Mouse (Mus musculus) heart, embryonic 10.5 days (tissue): ENCODE measurements at regions not wholly inside any gene's neighbourhood (a gene's known extent, or its start where the extent isn't known, plus 50 kb on each side); places are given as distances from the start of the nearest gene placed in this dataset.

Experiments
- DNase-seq: peaks from one replicate; pipeline ENCODE4 v3.0.0-alpha.2; 2017; ENCODE audit warnings: low spot score
- H3K27ac ChIP-seq: fragments of 300-500 bp; sonication (generic); 2 replicates; pipeline ENCODE4 v1.5.1; 2016; ENCODE audit warnings: mild to moderate bottlenecking
- H3K27me3 ChIP-seq: fragments of 300-500 bp; sonication (generic); 2 replicates; pipeline ENCODE4 v1.6.1; 2016; ENCODE audit warnings: mild to moderate bottlenecking; ENCODE audit not compliant: poor library complexity, insufficient read depth, severe bottlenecking
- H3K36me3 ChIP-seq: fragments of 300-500 bp; sonication (generic); 2 replicates; pipeline ENCODE4 v1.6.1; 2016; ENCODE audit warnings: mild to moderate bottlenecking, moderate library complexity
- H3K4me1 ChIP-seq: fragments of 300-500 bp; sonication (generic); 2 replicates; pipeline ENCODE4 v1.6.1; 2016; ENCODE audit warnings: mild to moderate bottlenecking
- H3K4me3 ChIP-seq: fragments of 300-500 bp; sonication (generic); 2 replicates; pipeline ENCODE4 v1.5.1; 2016; ENCODE audit warnings: mild to moderate bottlenecking, moderate library complexity
- H3K9me3 ChIP-seq: fragments of 300-500 bp; sonication (generic); 2 replicates; pipeline ENCODE4 v1.6.1; 2016; ENCODE audit warnings: mild to moderate bottlenecking, moderate library complexity
- WGBS: fragments of 180-500 bp; shearing (Covaris S2); methylation state at CpG from one replicate; pipeline ENCODE4 v1.1.7; 2016; 5-methylcytosine and 5-hydroxymethylcytosine counted together

GRCm38 (mm10) chr15:96201701-96202460 is 85.4 kb upstream of the Arid2 start:
- WGBS, result 88% methylated on average over 10 of the region's 10 CpGs
- DNase-seq, result no peak
- Histone ChIP-seq H3K36me3 (no peaks in the 10 kb centered on the region), H3K27me3 (no peaks in the 10 kb centered on the region), H3K4me3 (no peak overlapping the region), H3K4me1 (no peaks in the 10 kb centered on the region), H3K9me3 (no peaks in the 10 kb centered on the region), H3K27ac (no peak overlapping the region)

GRCm38 (mm10) chr15:96204187-96204586 is 83.1 kb upstream of the Arid2 start:
- no peaks in the 10 kb centered on the region for H3K9me3 ChIP-seq
- H3K27me3 ChIP-seq, result no peaks in the 10 kb centered on the region
- 89% methylated on average over 5 of the region's 5 CpGs for WGBS
- no peak for DNase-seq
- H3K4me3 ChIP-seq, result no peak overlapping the region
- H3K27ac ChIP-seq, result no peak overlapping the region
- H3K4me1 ChIP-seq, result no peaks in the 10 kb centered on the region
- H3K36me3 ChIP-seq, result no peaks in the 10 kb centered on the region

- no peak for DNase-seq
- no peaks in the 10 kb centered on the region for H3K9me3 ChIP-seq
- H3K27ac ChIP-seq, result no peak overlapping the region
- no peak overlapping the region for H3K4me3 ChIP-seq
- H3K36me3 ChIP-seq, result no peaks in the 10 kb centered on the region
- H3K27me3 ChIP-seq, result no peaks in the 10 kb centered on the region
- H3K4me1 ChIP-seq, result no peaks in the 10 kb centered on the region
- WGBS, result 65% methylated on average over 5 of the region's 5 CpGs
Observed at GRCm38 (mm10) chr15:96204623-96205022, 82.7 kb upstream of the Arid2 start.

- Histone ChIP-seq H3K27me3 (no peaks in the 10 kb centered on the region), H3K4me3 (peak overlapping the region; percentile 15; the same call in 1 of the 2 replicates), H3K4me1 (no peaks in the 10 kb centered on the region), H3K27ac (no peak overlapping the region), H3K9me3 (no peaks in the 10 kb centered on the region), H3K36me3 (no peaks in the 10 kb centered on the region)
- DNase-seq, result no peak
- 76% methylated on average over 11 of the region's 11 CpGs for WGBS
Observed at GRCm38 (mm10) chr15:96210721-96211400, 76.5 kb upstream of the Arid2 start.

- 83% methylated on average over 24 of the region's 24 CpGs for WGBS
- no peaks in the 10 kb centered on the region for H3K27me3 ChIP-seq
- no peaks in the 10 kb centered on the region for H3K4me1 ChIP-seq
- H3K4me3 ChIP-seq, result no peak overlapping the region
- no peak overlapping the region for H3K27ac ChIP-seq
- no peak for DNase-seq
- no peaks in the 10 kb centered on the region for H3K36me3 ChIP-seq
- H3K9me3 ChIP-seq, result no peaks in the 10 kb centered on the region
Observed at GRCm38 (mm10) chr15:96213541-96214312, 73.6 kb upstream of the Arid2 start.

- Histone ChIP-seq H3K27me3 (no peaks in the 10 kb centered on the region), H3K4me1 (no peaks in the 10 kb centered on the region), H3K36me3 (no peaks in the 10 kb centered on the region), H3K27ac (no peak overlapping the region), H3K9me3 (no peaks in the 10 kb centered on the region), H3K4me3 (no peak overlapping the region)
- WGBS, result 88% methylated on average over 15 of the region's 15 CpGs
- no peak for DNase-seq
Observed at GRCm38 (mm10) chr15:96217896-96218295, 69.4 kb upstream of the Arid2 start.

- no peak for DNase-seq
- H3K27me3 ChIP-seq, result no peaks in the 10 kb centered on the region
- H3K36me3 ChIP-seq, result no peaks in the 10 kb centered on the region
- no peak overlapping the region for H3K4me3 ChIP-seq
- 71% methylated on average over 7 of the region's 7 CpGs for WGBS
- no peaks in the 10 kb centered on the region for H3K4me1 ChIP-seq
- no peaks in the 10 kb centered on the region for H3K9me3 ChIP-seq
- H3K27ac ChIP-seq, result no peak overlapping the region
Observed at GRCm38 (mm10) chr15:96219746-96220145, 67.6 kb upstream of the Arid2 start.

GRCm38 (mm10) chr15:96231969-96232368 is 55.3 kb upstream of the Arid2 start:
- H3K9me3 ChIP-seq, result no peaks in the 10 kb centered on the region
- no peak overlapping the region for H3K4me3 ChIP-seq
- no peaks in the 10 kb centered on the region for H3K27me3 ChIP-seq
- DNase-seq, result no peak
- H3K4me1 ChIP-seq, result no peaks in the 10 kb centered on the region
- 82% methylated on average over 3 of the region's 3 CpGs for WGBS
- H3K36me3 ChIP-seq, result no peaks in the 10 kb centered on the region
- no peak overlapping the region for H3K27ac ChIP-seq

GRCm38 (mm10) chr15:96233113-96233512 is 54.2 kb upstream of the Arid2 start:
- H3K27me3 ChIP-seq, result no peaks in the 10 kb centered on the region
- H3K9me3 ChIP-seq, result no peaks in the 10 kb centered on the region
- H3K4me1 ChIP-seq, result no peaks in the 10 kb centered on the region
- H3K36me3 ChIP-seq, result no peaks in the 10 kb centered on the region
- no peak for DNase-seq
- no peak overlapping the region for H3K4me3 ChIP-seq
- no peak overlapping the region for H3K27ac ChIP-seq

- Histone ChIP-seq H3K36me3 (no peaks in the 10 kb centered on the region), H3K4me3 (no peak overlapping the region), H3K27ac (no peak overlapping the region), H3K9me3 (no peaks in the 10 kb centered on the region), H3K27me3 (no peaks in the 10 kb centered on the region), H3K4me1 (no peaks in the 10 kb centered on the region)
- no peak for DNase-seq
- WGBS, result 51% methylated on average over 8 of the region's 8 CpGs
Observed at GRCm38 (mm10) chr15:96234783-96235182, 52.5 kb upstream of the Arid2 start.
